ENCODE assay signal across 20 mouse cellular contexts in genomic region chr2:75720236-75721027, GRCm38 (mm10). TPM values are rescaled to one million over a fixed set of nuclear protein-coding genes. Genes with fewer than 3 reads are reported as not detected.
A peak's percentile ranks its signal among the peaks of the same experiment; 100 is the strongest.
DNase-seq lines count a peak whose midpoint lies in the region; ATAC-seq lines count a peak whose summit lies in the region.
"Had no signal": no experiment of that assay in that cellular context is flagged by ENCODE, and none has a peak within 500 bp of the region (broad histone marks: within the 10 kb centered on the region; RNA-seq: fewer than 3 reads in every experiment).

No protein-coding gene starts in this region.

- peak; percentile 65 for DNase-seq in adrenal gland, adult 2 months
- DNase-seq in adrenal gland, adult 8-10 months: no peak
- peak; percentile 45 for DNase-seq in 416B (ENCODE audit: low read depth)
- no peak for DNase-seq in ovary, adult 18-20 months (ENCODE audit: low spot score)
- DNase-seq in urinary bladder, postnatal 14 days (ENCODE audit: low spot score): no peak
- no peak for DNase-seq in layer of hippocampus, adult 9-11 months
- DNase-seq: adrenal gland, postnatal 25 days; cerebellum, adult 2 months; cerebellum, postnatal 36 days; forebrain, postnatal 0 days; heart, adult 2 months; heart, postnatal 36 days; kidney, adult 18-20 months; kidney, postnatal 14 days; lung, embryonic 14.5 days; midbrain, embryonic 14.5 days; retina, postnatal 1 day had no signal

- ATAC-seq in activated CD4-positive, CD25-positive, alpha-beta regulatory T cell, adult 4 months: peak; percentile 68
- peak; percentile 72 for ATAC-seq in inflammation-experienced regulatory T-cells, adult 6 months
- ATAC-seq: forebrain, postnatal 0 days; hindbrain, embryonic 16.5 days had no signal

RNA-seq across cellular contexts. Expression of gene Nfe2l2, which starts 16.0 kb away (rescaled TPM):
- 100 to 1,000 TPM in 1 of 2 experiments, 10 to 100 TPM in 1; 84.3 to 124 TPM for total RNA-seq in adrenal gland, adult 2 months (2021)
- polyA plus RNA-seq in adrenal gland, adult 2 months (2012; rRNA removed): 36.3 and 42.9 TPM in 2 replicates
- total RNA-seq in adrenal gland, adult 8-10 months (2022): 100 to 1,000 TPM in 3 of 4 experiments, 10 to 100 TPM in 1; 93.7 to 115 (median 107) TPM
- 10 to 100 TPM; 44.1 to 45.6 TPM for polyA plus RNA-seq in activated CD4-positive, CD25-positive, alpha-beta regulatory T cell, adult 4 months (2017; shearing (Covaris generic))
- polyA plus RNA-seq in inflammation-experienced regulatory T-cells, adult 6 months (2017; shearing (Covaris generic)): 10 to 100 TPM; 37.2 to 54.1 (median 46.1) TPM

Comparison
In these comparisons a context has a peak if more than half of its experiments do, and no peak if none do; other contexts are left out.
1. DNase-seq: peak in adrenal gland, adult 2 months (single experiment) and 416B (single experiment); none in adrenal gland, adult 8-10 months (single experiment), ovary, adult 18-20 months (single experiment), urinary bladder, postnatal 14 days (single experiment) and layer of hippocampus, adult 9-11 months (single experiment).